Mouse (Mus musculus) kidney, embryonic 16.5 days (tissue): ENCODE data around the gene Elmod2. TPM values are rescaled to one million over a fixed set of nuclear protein-coding genes. Genes with fewer than 3 reads are reported as not detected.
"Not testable (repeated sequence)": the region's sequence is repeated elsewhere in the genome, so short reads cannot be mapped to it uniquely, and the experiment has no call there.

Experiments used
- ATAC-seq: fragments of 200-750 bp; cut with Nextera tagmentation; 2 replicates; pipeline ENCODE4 v1.8.0; 2017; ENCODE audit warnings: moderate TSS enrichment; ENCODE audit not compliant: low FRiP score, low TSS enrichment
- H3K27ac ChIP-seq: fragments of 300-500 bp; sonication (generic); 2 replicates; pipeline ENCODE4 v1.5.1; 2014; ENCODE audit warnings: low read length
- H3K27me3 ChIP-seq: fragments of 300-500 bp; sonication (generic); 2 replicates; pipeline ENCODE4 v1.6.1; 2014; ENCODE audit warnings: low read length, control low read depth, mixed read lengths; ENCODE audit not compliant: insufficient read depth
- H3K36me3 ChIP-seq: fragments of 300-500 bp; sonication (generic); 2 replicates; pipeline ENCODE4 v1.6.1; 2014; ENCODE audit warnings: low read length, control low read depth, mixed read lengths; ENCODE audit not compliant: insufficient read depth
- H3K4me1 ChIP-seq: fragments of 300-500 bp; sonication (generic); 2 replicates; pipeline ENCODE4 v1.6.1; 2014; ENCODE audit warnings: low read length, control low read depth, mixed read lengths; ENCODE audit not compliant: insufficient read depth
- H3K4me2 ChIP-seq: fragments of 300-500 bp; sonication (generic); replicated peaks from 2 replicates; pipeline ENCODE4 v1.6.1; 2014; ENCODE audit warnings: low read depth, low read length
- H3K4me3 ChIP-seq: fragments of 300-500 bp; sonication (generic); 2 replicates; pipeline ENCODE4 v1.5.1; 2014; ENCODE audit warnings: mild to moderate bottlenecking, low read length
- H3K9ac ChIP-seq: fragments of 300-500 bp; sonication (generic); replicated peaks from 2 replicates; pipeline ENCODE4 v1.6.1; 2014; ENCODE audit warnings: low read length
- H3K9me3 ChIP-seq: fragments of 300-500 bp; sonication (generic); 2 replicates; pipeline ENCODE4 v1.6.1; 2016; ENCODE audit warnings: low read length, control low read depth
- WGBS: fragments of 180-500 bp; shearing (Covaris S2); extraction: QIAGEN DNeasy Blood & Tissue Kit; methylation state at CpG from one replicate; pipeline ENCODE4 v1.1.7; 2014; 5-methylcytosine and 5-hydroxymethylcytosine counted together
- polyA plus RNA-seq: library from polyadenylated mRNA; unstranded; fragments of >200 nt; fragmentation: Nextera tagmentation; extraction: Ambion mirVana; gene quantifications from 2 replicates; pipeline ENCODE4 v1.2.1, GENCODE M21; 2015

Elmod2 gene
- polyA plus RNA-seq, 1 experiment from 2014 or later = 15.4 TPM

DNA sequence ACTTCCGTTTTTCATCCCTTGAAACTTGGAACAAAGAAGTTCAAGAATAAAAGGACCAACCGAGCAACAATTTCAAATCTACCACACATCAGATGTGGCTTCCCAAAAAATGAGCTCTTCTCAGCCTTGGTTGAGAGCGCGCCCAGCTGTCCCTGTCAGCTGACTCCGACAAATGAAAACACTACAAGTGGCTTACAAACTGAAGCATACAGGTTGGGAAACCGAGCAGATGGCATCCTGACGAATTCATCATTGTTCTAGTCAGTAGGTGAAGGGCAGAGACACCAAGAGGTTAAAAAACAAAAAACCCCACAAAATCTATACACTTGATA is 753 bp downstream of the Elmod2 start:
- H3K27me3 ChIP-seq = no peaks in the 10 kb centered on the region
- no peaks in the 10 kb centered on the region for H3K9me3 ChIP-seq

DNA sequence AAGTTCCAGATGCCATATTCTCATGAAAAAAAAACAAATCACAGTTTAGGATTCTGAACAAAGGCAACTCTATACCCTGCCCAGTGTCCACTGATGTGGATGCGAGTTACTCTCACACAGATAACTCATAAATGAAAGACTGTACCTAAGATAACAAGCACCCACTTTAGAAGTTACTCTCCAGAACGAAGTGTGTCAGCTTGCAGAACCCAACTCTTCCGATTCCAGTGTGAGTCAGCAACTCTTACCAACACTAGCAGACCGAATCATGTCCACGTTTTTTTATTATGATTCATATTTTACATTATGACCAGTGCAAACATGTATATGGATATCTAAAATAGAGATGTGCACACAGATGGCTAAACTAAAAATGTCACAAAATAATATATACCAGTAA is 4.4 kb downstream of the Elmod2 start:
- H3K27ac ChIP-seq = no peak overlapping the region
- H3K4me1 ChIP-seq = peaks cover 5% of the 10 kb centered on the region
- no peaks in the 10 kb centered on the region for H3K27me3 ChIP-seq
- no peak for ATAC-seq
- 94% methylated on average over 5 of the region's 5 CpGs for WGBS
- no peaks in the 10 kb centered on the region for H3K9me3 ChIP-seq
- H3K4me3 ChIP-seq = no peak overlapping the region
- no peak overlapping the region for H3K4me2 ChIP-seq
- H3K9ac ChIP-seq = no peak overlapping the region
- peaks cover 4% of the 10 kb centered on the region; the same call in 1 of the 2 replicates for H3K36me3 ChIP-seq

More for the DNA sequence above, 753 bp downstream of the Elmod2 start:
- H3K4me1 ChIP-seq = peaks cover 9% of the 10 kb centered on the region
- H3K9ac ChIP-seq = peak overlapping the region; percentile 86
- H3K4me2 ChIP-seq = peak overlapping the region; percentile 79
- no peak overlapping the region for H3K27ac ChIP-seq
- no peak for ATAC-seq
- peaks cover 4% of the 10 kb centered on the region; the same call in 1 of the 2 replicates for H3K36me3 ChIP-seq
- H3K4me3 ChIP-seq = peak overlapping the region; percentile 95
- 9% methylated on average over 7 of the region's 7 CpGs for WGBS

DNA sequence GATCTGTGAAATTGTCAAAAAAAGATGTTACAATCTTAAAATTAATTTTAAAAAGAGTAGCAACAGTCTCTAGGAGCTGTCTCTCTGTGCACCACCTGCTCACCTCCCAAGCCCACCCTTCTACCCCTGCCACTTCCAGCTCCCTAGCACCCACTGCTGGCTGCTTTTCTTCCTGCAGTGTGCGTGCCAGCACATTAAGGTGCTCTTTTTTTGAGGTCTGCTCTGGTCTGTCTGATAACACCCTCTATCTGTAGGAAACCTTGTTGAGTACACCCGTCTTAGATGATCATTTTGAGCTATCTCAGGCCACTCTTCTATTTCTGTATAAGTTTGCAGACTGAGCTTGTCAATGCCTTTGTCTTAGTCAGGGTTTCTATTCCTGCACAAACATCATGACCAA is 9.2 kb downstream of the Elmod2 start:
- 84% methylated on average over 2 of the region's 2 CpGs for WGBS
- peaks cover 19% of the 10 kb centered on the region for H3K36me3 ChIP-seq
- no peak overlapping the region for H3K4me2 ChIP-seq
- no peak for ATAC-seq
- H3K9ac ChIP-seq = no peak overlapping the region
- no peak overlapping the region for H3K4me3 ChIP-seq
- H3K27ac ChIP-seq = no peak overlapping the region
- H3K27me3 ChIP-seq = no peaks in the 10 kb centered on the region
- no peaks in the 10 kb centered on the region for H3K9me3 ChIP-seq
- H3K4me1 ChIP-seq = no peaks in the 10 kb centered on the region

DNA sequence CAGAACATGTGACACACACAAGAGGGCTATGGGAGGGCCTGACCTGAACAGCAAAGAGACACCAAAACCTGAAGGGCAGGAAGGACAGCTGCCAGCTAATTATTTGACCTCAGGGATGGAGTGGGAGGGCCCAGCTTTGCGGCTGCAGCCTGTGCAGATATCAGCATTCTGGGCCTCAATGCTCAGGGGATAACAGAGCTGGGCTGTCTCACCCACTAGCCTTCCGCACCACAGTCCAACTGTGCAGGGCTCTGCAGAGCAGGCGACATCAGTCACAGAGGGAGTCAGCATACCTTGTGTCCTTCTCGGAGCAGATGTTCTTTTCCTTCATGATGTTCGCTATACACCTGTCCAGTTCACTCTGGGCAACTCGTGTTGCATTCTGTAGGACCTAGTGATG is 9.9 kb downstream of the Elmod2 start:
- H3K27ac ChIP-seq = no peak overlapping the region
- H3K9ac ChIP-seq = no peak overlapping the region
- no peaks in the 10 kb centered on the region for H3K9me3 ChIP-seq
- H3K36me3 ChIP-seq = peaks cover 23% of the 10 kb centered on the region
- no peak overlapping the region for H3K4me2 ChIP-seq
- H3K27me3 ChIP-seq = no peaks in the 10 kb centered on the region
- 94% methylated on average over 6 of the region's 6 CpGs for WGBS
- H3K4me1 ChIP-seq = no peaks in the 10 kb centered on the region
- ATAC-seq = no peak; the same call in 1 of the 2 replicates
- no peak overlapping the region for H3K4me3 ChIP-seq

DNA sequence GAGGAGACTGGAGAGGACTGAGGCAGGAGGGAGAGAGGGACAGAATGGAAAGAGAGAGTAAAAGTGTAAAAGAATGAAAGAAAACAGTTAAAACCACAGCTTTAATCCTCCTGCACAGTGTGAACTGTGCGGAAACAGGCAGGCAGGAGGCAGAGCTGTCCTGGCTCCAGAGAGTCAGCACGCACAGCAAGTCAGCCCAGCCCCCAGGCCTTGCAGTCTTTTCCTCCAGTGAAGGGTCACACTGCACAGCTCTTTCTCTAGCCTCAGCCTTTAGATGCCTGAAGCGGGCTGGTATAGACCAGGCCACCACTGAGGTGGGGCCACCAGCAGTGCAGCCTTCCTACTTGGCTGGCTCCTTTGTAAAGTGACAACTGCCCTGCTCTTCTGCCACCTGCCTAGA is 11.7 kb downstream of the Elmod2 start:
- Histone ChIP-seq H3K4me2 (no peak overlapping the region), H3K27ac (no peak overlapping the region), H3K36me3 (peaks cover 28% of the 10 kb centered on the region), H3K4me3 (no peak overlapping the region), H3K27me3 (no peaks in the 10 kb centered on the region), H3K9ac (no peak overlapping the region), H3K9me3 (no peaks in the 10 kb centered on the region), H3K4me1 (no peaks in the 10 kb centered on the region)
- 88% methylated on average over 3 of the region's 3 CpGs for WGBS
- ATAC-seq = no peak

DNA sequence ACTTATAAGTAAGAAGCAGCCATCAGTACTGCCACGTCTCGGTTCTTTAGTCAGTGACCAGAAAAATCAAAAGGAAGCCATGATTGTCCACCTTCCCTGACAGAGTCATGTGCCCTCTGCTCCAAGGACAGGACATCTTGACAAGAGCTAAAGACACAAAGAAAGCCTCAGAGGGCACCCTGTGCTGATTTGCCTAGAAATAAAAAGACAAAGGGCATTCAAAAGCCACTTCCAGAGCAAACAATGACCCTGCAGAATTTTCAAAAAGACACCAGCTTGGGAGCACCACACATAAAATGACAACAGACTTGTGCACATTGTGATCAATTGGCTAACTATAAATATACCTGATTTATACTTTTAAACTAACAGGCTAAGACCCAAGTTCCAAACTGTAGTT is 16.6 kb downstream of the Elmod2 start:
- WGBS = 79% methylated on average over 2 of the region's 2 CpGs
- Histone ChIP-seq H3K4me3 (no peak overlapping the region), H3K4me1 (no peaks in the 10 kb centered on the region), H3K4me2 (no peak overlapping the region), H3K9me3 (no peaks in the 10 kb centered on the region), H3K36me3 (peaks cover 21% of the 10 kb centered on the region), H3K9ac (no peak overlapping the region), H3K27ac (no peak overlapping the region), H3K27me3 (no peaks in the 10 kb centered on the region)
- ATAC-seq = no peak

DNA sequence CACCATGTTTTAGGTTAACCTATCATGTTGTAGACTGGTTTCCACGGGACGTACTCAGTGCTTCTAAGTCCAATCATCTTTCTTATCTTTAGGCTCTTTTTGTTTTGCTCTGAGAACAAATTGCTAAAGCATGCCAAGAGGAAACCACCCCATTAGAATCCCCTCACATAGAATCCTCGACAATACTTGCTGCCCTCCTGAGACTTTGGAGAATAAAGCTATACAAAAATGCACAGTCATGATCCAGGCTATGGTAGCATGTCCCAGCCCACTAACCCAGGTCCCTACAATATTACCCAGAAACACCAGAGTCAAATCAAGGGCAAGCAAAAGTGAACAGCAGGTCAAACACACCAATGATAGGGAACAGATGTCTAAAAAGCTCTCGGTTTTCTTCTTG is 17.2 kb downstream of the Elmod2 start:
- not testable (repeated sequence) for H3K27me3 ChIP-seq, ATAC-seq, H3K9ac ChIP-seq, H3K4me2 ChIP-seq, H3K4me3 ChIP-seq, H3K4me1 ChIP-seq, H3K27ac ChIP-seq, H3K9me3 ChIP-seq
- H3K36me3 ChIP-seq = peaks cover 21% of the 10 kb centered on the region
- WGBS = 82% methylated on average over 4 of the region's 4 CpGs

DNA sequence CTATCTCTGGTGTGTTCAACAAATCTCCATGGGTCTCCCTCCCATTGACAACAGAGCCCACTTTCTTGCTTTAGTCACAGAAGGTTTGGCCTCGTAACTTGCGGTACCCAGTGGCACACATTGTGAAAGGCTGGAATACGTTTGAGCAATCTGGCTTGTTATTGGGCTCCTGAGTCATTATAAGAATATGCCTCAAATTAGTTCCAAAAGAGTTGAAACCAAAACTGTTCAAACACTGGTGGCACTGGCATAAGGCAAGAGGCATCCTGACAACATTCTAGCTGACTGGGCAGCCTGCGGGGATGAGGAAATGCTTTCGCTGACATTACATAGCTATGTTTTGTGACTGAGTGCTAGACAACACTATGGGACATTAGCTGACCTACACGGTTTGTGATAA is 22.4 kb downstream of the Elmod2 start:
- no peak for ATAC-seq
- Histone ChIP-seq H3K4me1 (no peaks in the 10 kb centered on the region), H3K27me3 (no peaks in the 10 kb centered on the region), H3K4me2 (no peak overlapping the region), H3K27ac (no peak overlapping the region), H3K9me3 (no peaks in the 10 kb centered on the region), H3K4me3 (no peak overlapping the region), H3K9ac (no peak overlapping the region), H3K36me3 (peaks cover 4% of the 10 kb centered on the region; the same call in 1 of the 2 replicates)
- 90% methylated on average over 6 of the region's 6 CpGs for WGBS

DNA sequence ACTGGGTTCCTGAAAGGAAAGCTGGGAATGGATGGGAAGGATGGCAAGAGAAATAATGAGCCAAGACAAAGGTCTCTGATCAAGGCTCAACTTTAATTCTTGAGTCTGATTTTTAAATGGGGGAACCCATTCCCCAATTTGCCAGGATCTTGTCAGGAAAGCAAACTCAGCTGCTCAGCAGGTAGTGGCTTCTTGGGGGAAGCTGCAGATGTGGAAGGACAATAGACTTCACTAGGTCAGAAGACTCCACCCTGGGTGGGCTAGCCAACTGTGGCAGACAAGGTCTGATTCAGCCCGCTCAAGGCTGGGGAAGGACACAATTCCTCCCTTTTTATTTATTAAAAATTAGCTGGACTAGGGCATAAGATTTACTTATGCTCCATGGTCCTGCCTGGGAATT is 27.3 kb downstream of the Elmod2 start:
- H3K9me3 ChIP-seq = no peaks in the 10 kb centered on the region
- WGBS = 96% methylated on average over 1 of the region's 1 CpGs
- H3K27me3 ChIP-seq = no peaks in the 10 kb centered on the region
- H3K4me2 ChIP-seq = no peak overlapping the region
- H3K36me3 ChIP-seq = no peaks in the 10 kb centered on the region
- no peak overlapping the region for H3K9ac ChIP-seq
- no peak overlapping the region for H3K4me3 ChIP-seq
- ATAC-seq = no peak
- no peak overlapping the region for H3K27ac ChIP-seq
- H3K4me1 ChIP-seq = no peaks in the 10 kb centered on the region

DNA sequence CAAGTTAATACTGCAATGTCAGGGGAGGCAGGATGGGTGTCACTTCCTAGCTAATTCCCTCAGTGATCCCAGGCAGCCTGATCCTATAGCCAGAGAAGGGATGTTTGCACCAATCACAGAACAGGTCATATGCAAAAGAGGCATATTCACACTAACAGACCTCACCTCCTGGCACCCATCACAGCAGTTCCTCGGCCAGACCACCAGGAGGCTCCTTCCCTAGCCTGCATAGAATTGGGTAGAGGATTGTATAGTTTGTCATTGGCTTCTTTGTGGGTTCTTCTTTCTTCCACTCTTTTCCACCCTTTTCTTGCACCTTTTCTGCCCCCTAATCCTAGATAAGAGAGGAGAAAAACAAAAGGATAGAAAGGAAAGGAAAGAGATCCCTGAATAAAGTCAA is 32.2 kb downstream of the Elmod2 start:
- 42% methylated on average over 1 of the region's 1 CpGs for WGBS
- Histone ChIP-seq H3K4me1 (no peaks in the 10 kb centered on the region), H3K27ac (no peak overlapping the region), H3K36me3 (no peaks in the 10 kb centered on the region), H3K4me3 (no peak overlapping the region), H3K27me3 (no peaks in the 10 kb centered on the region), H3K9ac (no peak overlapping the region), H3K4me2 (no peak overlapping the region), H3K9me3 (no peaks in the 10 kb centered on the region)
- ATAC-seq = no peak

DNA sequence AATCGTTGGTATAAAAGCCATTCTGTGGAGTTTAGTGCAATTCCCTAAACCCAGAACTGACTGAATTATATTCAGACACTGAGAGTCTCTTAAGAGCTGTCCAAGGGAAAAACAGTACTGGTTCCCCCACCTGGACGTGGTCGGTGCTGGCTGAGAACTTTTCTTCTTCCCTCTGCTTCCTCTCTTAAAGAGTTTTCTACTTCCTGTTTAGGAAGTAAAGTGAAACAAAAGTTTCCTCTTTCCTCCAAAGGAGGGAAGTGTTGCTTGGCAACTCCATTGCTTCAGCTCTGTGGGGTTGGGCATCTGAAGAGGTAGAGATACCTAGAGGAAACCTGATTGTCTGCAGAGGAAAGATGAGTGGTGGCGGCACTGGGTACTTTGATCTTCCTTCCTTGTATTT is 34.9 kb downstream of the Elmod2 start:
- no peak for ATAC-seq
- 68% methylated on average over 4 of the region's 4 CpGs for WGBS

More for the DNA sequence above, 34.9 kb downstream of the Elmod2 start:
- no peaks in the 10 kb centered on the region for H3K4me1 ChIP-seq
- no peak overlapping the region for H3K27ac ChIP-seq
- H3K27me3 ChIP-seq = no peaks in the 10 kb centered on the region
- H3K4me2 ChIP-seq = no peak overlapping the region
- H3K9ac ChIP-seq = no peak overlapping the region
- no peaks in the 10 kb centered on the region for H3K36me3 ChIP-seq
- H3K4me3 ChIP-seq = no peak overlapping the region
- H3K9me3 ChIP-seq = no peaks in the 10 kb centered on the region
